Mouse (Mus musculus): ENCODE measurements at regions not wholly inside any gene's neighbourhood (a gene's known extent, or its start where the extent isn't known, plus 50 kb on each side); places are given as distances from the start of the nearest gene placed in this dataset.
"Not testable (repeated sequence)": the region's sequence is repeated elsewhere in the genome, so short reads cannot be mapped to it uniquely, and the experiment has no call there.

GRCm38 (mm10) chr12:74825664-74826063 lies 351.5 kb downstream of the Kcnh5 start:
- H3K27me3 ChIP-seq, result no peaks in the 10 kb centered on the region
- ATAC-seq, result no peak
- in situ Hi-C loops (cut with MboI; ENCODE audit: low pct_unique_long_range_greater_than_20kb), result no loop called here
- no peak for TF ChIP-seq CTCF (IDR thresholded peaks at IDR 0.05)
- peak; percentile 15 for DNase-seq (ENCODE audit: low read depth, low spot score)
- ChIA-PET POLR2A (no interaction called here), CTCF (no interaction called here)

- ATAC-seq (peak; percentile 91), DNase-seq (ENCODE audit: low read depth, low spot score) (peak; percentile 90)
- H3K27me3 ChIP-seq, result no peaks in the 10 kb centered on the region
- CTCF ChIA-PET, result no interaction called here
- TF ChIP-seq CTCF (IDR thresholded peaks at IDR 0.05), result no peak
- in situ Hi-C loops (cut with MboI; ENCODE audit: low pct_unique_long_range_greater_than_20kb), result no loop called here
- POLR2A ChIA-PET, result no interaction called here
Measured at GRCm38 (mm10) chr12:74824735-74825494, 352.2 kb downstream of the Kcnh5 start.

- H3K27me3 ChIP-seq; ATAC-seq; in situ Hi-C loops (cut with MboI; ENCODE audit: low pct_unique_long_range_greater_than_20kb); POLR2A ChIA-PET; CTCF ChIA-PET; DNase-seq (ENCODE audit: low read depth, low spot score): not testable (repeated sequence)
Measured at GRCm38 (mm10) chr12:74816181-74816580, 361.0 kb downstream of the Kcnh5 start.

- POLR2A ChIA-PET; in situ Hi-C loops (cut with MboI; ENCODE audit: low pct_unique_long_range_greater_than_20kb); DNase-seq (ENCODE audit: low read depth, low spot score); CTCF ChIA-PET; H3K27me3 ChIP-seq; ATAC-seq: not testable (repeated sequence)
Measured at GRCm38 (mm10) chr12:74808571-74808970, 368.6 kb downstream of the Kcnh5 start.

GRCm38 (mm10) chr12:74807926-74808325 lies 369.2 kb downstream of the Kcnh5 start:
- POLR2A ChIA-PET; CTCF ChIA-PET; in situ Hi-C loops (cut with MboI; ENCODE audit: low pct_unique_long_range_greater_than_20kb); DNase-seq (ENCODE audit: low read depth, low spot score); ATAC-seq; H3K27me3 ChIP-seq: not testable (repeated sequence)

- peak; percentile 92 for ATAC-seq
Measured at GRCm38 (mm10) chr12:74803740-74804512, 373.2 kb downstream of the Kcnh5 start.

GRCm38 (mm10) chr12:74792036-74792435 lies 385.1 kb downstream of the Kcnh5 start:
- POLR2A ChIA-PET, result no interaction called here
- DNase-seq (ENCODE audit: low read depth, low spot score), result no peak
- peaks cover 4% of the 10 kb centered on the region for H3K27me3 ChIP-seq
- CTCF ChIA-PET, result no interaction called here
- no peak for TF ChIP-seq CTCF (IDR thresholded peaks at IDR 0.05)
- no peak for ATAC-seq
- in situ Hi-C loops (cut with MboI; ENCODE audit: low pct_unique_long_range_greater_than_20kb), result no loop called here

More at GRCm38 (mm10) chr12:74803740-74804512, 373.2 kb downstream of the Kcnh5 start:
- DNase-seq (ENCODE audit: low read depth, low spot score), result peak; percentile 34
- ChIA-PET POLR2A (no interaction called here), CTCF (no interaction called here)
- in situ Hi-C loops (cut with MboI; ENCODE audit: low pct_unique_long_range_greater_than_20kb), result no loop called here
- TF ChIP-seq CTCF (IDR thresholded peaks at IDR 0.05), result no peak
- no peaks in the 10 kb centered on the region for H3K27me3 ChIP-seq

- no peak for TF ChIP-seq CTCF (IDR thresholded peaks at IDR 0.05)
- no peaks in the 10 kb centered on the region for H3K27me3 ChIP-seq
- DNase-seq (ENCODE audit: low read depth, low spot score), result no peak
- ATAC-seq, result no peak
- ChIA-PET CTCF (interaction anchor here (1.2 kb wide), 1 partner anchor 10 kb away, joined by 3 read pairs; no protein-coding TSS in a partner anchor), POLR2A (no interaction called here)
- in situ Hi-C loops (cut with MboI; ENCODE audit: low pct_unique_long_range_greater_than_20kb), result no loop called here
Measured at GRCm38 (mm10) chr12:74762284-74762683, 414.8 kb downstream of the Kcnh5 start.

GRCm38 (mm10) chr12:74745051-74745450 lies 428.9 kb upstream of the Gm11042 start:
- POLR2A ChIA-PET, result no interaction called here
- DNase-seq (ENCODE audit: low read depth, low spot score) (no peak), ATAC-seq (no peak)
- in situ Hi-C loops (cut with MboI; ENCODE audit: low pct_unique_long_range_greater_than_20kb), result no loop called here
- no peak for TF ChIP-seq CTCF (IDR thresholded peaks at IDR 0.05)
- H3K27me3 ChIP-seq, result no peaks in the 10 kb centered on the region
- CTCF ChIA-PET, result no interaction called here

GRCm38 (mm10) chr12:74728866-74729265 lies 412.7 kb upstream of the Gm11042 start:
- H3K27me3 ChIP-seq, result peaks cover 4% of the 10 kb centered on the region
- ATAC-seq (no peak), DNase-seq (ENCODE audit: low read depth, low spot score) (no peak)
- TF ChIP-seq CTCF (IDR thresholded peaks at IDR 0.05), result no peak
- ChIA-PET POLR2A (no interaction called here), CTCF (no interaction called here)
- in situ Hi-C loops (cut with MboI; ENCODE audit: low pct_unique_long_range_greater_than_20kb), result no loop called here

GRCm38 (mm10) chr12:74679149-74679548 lies 363.0 kb upstream of the Gm11042 start:
- in situ Hi-C loops (cut with MboI; ENCODE audit: low pct_unique_long_range_greater_than_20kb), result no loop called here
- no peaks in the 10 kb centered on the region for H3K27me3 ChIP-seq
- DNase-seq (ENCODE audit: low read depth, low spot score), result no peak
- ChIA-PET CTCF (no interaction called here), POLR2A (no interaction called here)
- ATAC-seq, result no peak
- no peak for TF ChIP-seq CTCF (IDR thresholded peaks at IDR 0.05)
